11 mouse cellular contexts compared by ENCODE assay signal in genomic region chr10:34233931-34234745, GRCm38 (mm10). TPM values are rescaled to one million over a fixed set of nuclear protein-coding genes. Genes with fewer than 3 reads are reported as not detected.
DNase-seq lines count a peak whose midpoint lies in the region; ATAC-seq lines count a peak whose summit lies in the region.
"Had no signal": no experiment of that assay in that cellular context is flagged by ENCODE, and none has a peak within 500 bp of the region (broad histone marks: within the 10 kb centered on the region; RNA-seq: fewer than 3 reads in every experiment).

No protein-coding gene starts in this region.

- H3K36me3 ChIP-seq in heart, embryonic 10.5 days, result no peaks in the 10 kb centered on the region
- no peaks in the 10 kb centered on the region for H3K36me3 ChIP-seq in neural tube, embryonic 14.5 days (ENCODE audit: control insufficient read depth, insufficient read depth, low read length)
- H3K36me3 ChIP-seq in neural tube, embryonic 15.5 days, result no peaks in the 10 kb centered on the region
- H3K36me3 ChIP-seq: stomach, embryonic 15.5 days had no signal

- H3K9me3 ChIP-seq in heart, embryonic 10.5 days, result no peaks in the 10 kb centered on the region
- H3K9me3 ChIP-seq in neural tube, embryonic 14.5 days (ENCODE audit: control insufficient read depth, low read length), result no peaks in the 10 kb centered on the region
- H3K9me3 ChIP-seq in neural tube, embryonic 15.5 days (replicated peaks), result no peaks in the 10 kb centered on the region
- H3K9me3 ChIP-seq: stomach, embryonic 15.5 days had no signal

- peak; percentile 70 for DNase-seq in heart, adult 11 months
- no peak for DNase-seq in heart, embryonic 10.5 days (ENCODE audit: low spot score)
- peak; percentile 41 for DNase-seq in embryo, embryonic 10 days (ENCODE audit: low spot score)
- DNase-seq in yolk sac, embryonic 10.5 days (ENCODE audit: low spot score), result peak; percentile 6
- no peak for DNase-seq in kidney, adult 8-10 months
- no peak for DNase-seq in heart, postnatal 36 days
- DNase-seq: cerebellum, adult 11 months; heart, postnatal 4 days had no signal

- H3K27me3 ChIP-seq in heart, embryonic 10.5 days (ENCODE audit: insufficient read depth, poor library complexity, severe bottlenecking), result no peaks in the 10 kb centered on the region
- no peaks in the 10 kb centered on the region for H3K27me3 ChIP-seq in neural tube, embryonic 14.5 days (ENCODE audit: control insufficient read depth, insufficient read depth, low read length)
- no peaks in the 10 kb centered on the region for H3K27me3 ChIP-seq in neural tube, embryonic 15.5 days (replicated peaks)
- H3K27me3 ChIP-seq: stomach, embryonic 15.5 days had no signal

- peaks cover 10% of the 10 kb centered on the region for H3K4me1 ChIP-seq in heart, embryonic 10.5 days
- H3K4me1 ChIP-seq in neural tube, embryonic 14.5 days (ENCODE audit: control insufficient read depth, insufficient read depth, low read length), result no peaks in the 10 kb centered on the region
- H3K4me1 ChIP-seq in neural tube, embryonic 15.5 days, result no peaks in the 10 kb centered on the region
- H3K4me1 ChIP-seq: stomach, embryonic 15.5 days had no signal

- H3K27ac ChIP-seq in heart, embryonic 10.5 days, result no peak overlapping the region
- no peak overlapping the region for H3K27ac ChIP-seq in neural tube, embryonic 14.5 days (ENCODE audit: low read depth, low read length)
- no peak overlapping the region for H3K27ac ChIP-seq in neural tube, embryonic 15.5 days (replicated peaks)
- H3K27ac ChIP-seq: stomach, embryonic 15.5 days had no signal

- H3K4me3 ChIP-seq in heart, embryonic 10.5 days, result no peak overlapping the region
- no peak overlapping the region for H3K4me3 ChIP-seq in neural tube, embryonic 14.5 days (ENCODE audit: low read depth, low read length)
- no peak overlapping the region for H3K4me3 ChIP-seq in neural tube, embryonic 15.5 days (replicated peaks)
- H3K4me3 ChIP-seq: stomach, embryonic 15.5 days had no signal

- peak; percentile 31; the same call in 1 of the 2 replicates for ATAC-seq in neural tube, embryonic 14.5 days (ENCODE audit: low read depth)
- ATAC-seq in neural tube, embryonic 15.5 days (ENCODE audit: low FRiP score), result no peak

- 22% methylated on average over 2 of the region's 2 CpGs for WGBS in heart, embryonic 10.5 days
- WGBS in neural tube, embryonic 14.5 days, result 24% methylated on average over 2 of the region's 2 CpGs
- 17% methylated on average over 2 of the region's 2 CpGs for WGBS in neural tube, embryonic 15.5 days

- no peak overlapping the region for H3K9ac ChIP-seq in neural tube, embryonic 14.5 days (replicated peaks; ENCODE audit: low read depth, low read length)
- H3K9ac ChIP-seq in neural tube, embryonic 15.5 days (replicated peaks), result no peak overlapping the region
- H3K9ac ChIP-seq: stomach, embryonic 15.5 days had no signal

- intact Hi-C loops in heart, postnatal 36 days (cut with DNase I), result loop anchor here (5.0 kb wide), 1 partner anchor 197 kb away; the partner anchor contains the start of gene Trappc3l

- H3K4me2 ChIP-seq in neural tube, embryonic 14.5 days (ENCODE audit: low read depth, low read length), result no peak overlapping the region
- H3K4me2 ChIP-seq in neural tube, embryonic 15.5 days, result no peak overlapping the region
- H3K4me2 ChIP-seq: stomach, embryonic 15.5 days had no signal

RNA-seq across cellular contexts. Expression of gene Dse, which starts 26.6 kb away (rescaled TPM):
- 20.9 and 22.8 TPM in 2 replicates for polyA plus RNA-seq in heart, embryonic 10.5 days (2016; fragmentation: Nextera tagmentation; extraction: Ambion mirVana)
- 4.0 and 10.0 TPM in 2 replicates for polyA plus RNA-seq in neural tube, embryonic 14.5 days (2014; fragmentation: Nextera tagmentation; extraction: Ambion mirVana)
- polyA plus RNA-seq in neural tube, embryonic 15.5 days (2015; fragmentation: Nextera tagmentation; extraction: Ambion mirVana), result 7.9 and 9.2 TPM in 2 replicates
- total RNA-seq in heart, postnatal 36 days (2021), result 1 to 10 TPM; 5.8 to 6.4 TPM

RNA-seq across cellular contexts. Expression of gene Tspyl1, which starts 47.9 kb away (rescaled TPM):
- 57.5 and 69.9 TPM in 2 replicates for polyA plus RNA-seq in heart, embryonic 10.5 days (2016; fragmentation: Nextera tagmentation; extraction: Ambion mirVana)
- 128 and 136 TPM in 2 replicates for polyA plus RNA-seq in neural tube, embryonic 14.5 days (2014; fragmentation: Nextera tagmentation; extraction: Ambion mirVana)
- 139 and 158 TPM in 2 replicates for polyA plus RNA-seq in neural tube, embryonic 15.5 days (2015; fragmentation: Nextera tagmentation; extraction: Ambion mirVana)
- 10 to 100 TPM; 58.2 to 61.7 TPM for total RNA-seq in heart, postnatal 36 days (2021)

Comparison
In these comparisons a context has a peak if more than half of its experiments do, and no peak if none do; other contexts are left out.
1. DNase-seq: peak in heart, adult 11 months (single experiment), embryo, embryonic 10 days (single experiment) and yolk sac, embryonic 10.5 days (single experiment); none in heart, embryonic 10.5 days (single experiment), kidney, adult 8-10 months (0 of 2) and heart, postnatal 36 days (0 of 2).